Mouse (Mus musculus): ENCODE measurements at regions not wholly inside any gene's neighbourhood (a gene's known extent, or its start where the extent isn't known, plus 50 kb on each side); places are given as distances from the start of the nearest gene placed in this dataset.

GRCm38 (mm10) chr8:60838526-60838925, 51.7 kb upstream of the Hpf1 start:
- no peak for DNase-seq (ENCODE audit: low spot score in 2 of 2)

Data from urinary bladder, adult 18-20 months (tissue).